11 mouse cellular contexts compared by ENCODE assay signal in genomic region chr10:10252540-10253318, GRCm38 (mm10).
DNase-seq lines count a peak whose midpoint lies in the region; ATAC-seq lines count a peak whose summit lies in the region.
"Had no signal": no experiment of that assay in that cellular context is flagged by ENCODE, and none has a peak within 500 bp of the region (broad histone marks: within the 10 kb centered on the region; RNA-seq: fewer than 3 reads in every experiment).

No protein-coding gene starts in this region.

- intact Hi-C loops in gastrocnemius, postnatal 14 days (cut with DNase I; ENCODE audit: low total_unique reads) = no loop called here

- DNase-seq in midbrain, embryonic 11.5 days (ENCODE audit: low spot score, missing footprints) = no peak
- DNase-seq in adrenal gland, postnatal 36 days = peak; percentile 78 to 83
- DNase-seq in fibroblast of lung, adult 2 months (ENCODE audit: low read depth) = peak; percentile 20
- peak; percentile 7 for DNase-seq in right cerebral cortex, postnatal 14 days
- no peak for DNase-seq in gastrocnemius, postnatal 14 days
- DNase-seq in urinary bladder, postnatal 36 days (ENCODE audit: low spot score in 2 of 2) = no peak
- DNase-seq: heart, postnatal 4 days; thymus, postnatal 36 days had no signal

- H3K9ac ChIP-seq in midbrain, embryonic 13.5 days (replicated peaks) = no peak overlapping the region
- H3K9ac ChIP-seq in midbrain, embryonic 11.5 days (ENCODE audit: low read length) = no peak overlapping the region
- H3K9ac ChIP-seq: limb, embryonic 12.5 days had no signal

- H3K4me2 ChIP-seq in midbrain, embryonic 13.5 days (replicated peaks) = no peak overlapping the region
- H3K4me2 ChIP-seq in midbrain, embryonic 11.5 days = no peak overlapping the region
- H3K4me2 ChIP-seq: limb, embryonic 12.5 days had no signal

- WGBS in midbrain, embryonic 13.5 days = 72% methylated on average over 8 of the region's 8 CpGs
- 81% methylated on average over 8 of the region's 8 CpGs for WGBS in midbrain, embryonic 11.5 days

- H3K27ac ChIP-seq in midbrain, embryonic 13.5 days = no peak overlapping the region
- H3K27ac ChIP-seq in midbrain, embryonic 11.5 days (ENCODE audit: low read depth, low read length) = no peak overlapping the region
- H3K27ac ChIP-seq: limb, embryonic 12.5 days had no signal

- ATAC-seq in midbrain, embryonic 13.5 days = 0 out of 2 replicates have a peak, but pooled peaks have one; percentile 60
- no peak for ATAC-seq in midbrain, embryonic 11.5 days (ENCODE audit: low FRiP score)
- no peak for ATAC-seq in inflammation-experienced regulatory T-cells, adult 6 months

- 0 out of 2 replicates have a peak, but pooled peaks cover 3% of the 10 kb centered on the region for H3K4me1 ChIP-seq in midbrain, embryonic 13.5 days (replicated peaks)
- no peaks in the 10 kb centered on the region for H3K4me1 ChIP-seq in midbrain, embryonic 11.5 days (ENCODE audit: control insufficient read depth, insufficient read depth, low read length)
- H3K4me1 ChIP-seq: limb, embryonic 12.5 days had no signal

- H3K36me3 ChIP-seq in midbrain, embryonic 13.5 days = no peaks in the 10 kb centered on the region
- no peaks in the 10 kb centered on the region for H3K36me3 ChIP-seq in midbrain, embryonic 11.5 days (ENCODE audit: control insufficient read depth, insufficient read depth, low read length)
- H3K36me3 ChIP-seq: limb, embryonic 12.5 days had no signal

- no peaks in the 10 kb centered on the region for H3K9me3 ChIP-seq in midbrain, embryonic 13.5 days
- H3K9me3 ChIP-seq in midbrain, embryonic 11.5 days (ENCODE audit: control insufficient read depth, low read length) = no peaks in the 10 kb centered on the region
- H3K9me3 ChIP-seq: limb, embryonic 12.5 days had no signal

- no peaks in the 10 kb centered on the region for H3K27me3 ChIP-seq in midbrain, embryonic 13.5 days
- H3K27me3 ChIP-seq in midbrain, embryonic 11.5 days (ENCODE audit: control insufficient read depth, insufficient read depth, low read length) = no peaks in the 10 kb centered on the region
- H3K27me3 ChIP-seq: limb, embryonic 12.5 days had no signal

- H3K4me3 ChIP-seq in midbrain, embryonic 13.5 days (replicated peaks) = no peak overlapping the region
- H3K4me3 ChIP-seq in midbrain, embryonic 11.5 days (ENCODE audit: low read depth, low read length) = no peak overlapping the region
- H3K4me3 ChIP-seq: limb, embryonic 12.5 days had no signal

Comparison
In these comparisons a context has a peak if more than half of its experiments do, and no peak if none do; other contexts are left out.
1. DNase-seq: peak in adrenal gland, postnatal 36 days (2 of 2), fibroblast of lung, adult 2 months (single experiment) and right cerebral cortex, postnatal 14 days (single experiment); none in midbrain, embryonic 11.5 days (single experiment), gastrocnemius, postnatal 14 days (single experiment) and urinary bladder, postnatal 36 days (0 of 2).